Mouse (Mus musculus) embryo, embryonic 10.5 days (tissue): ENCODE results near the gene Vmn2r60.
"Not testable (repeated sequence)": the region's sequence is repeated elsewhere in the genome, so short reads cannot be mapped to it uniquely, and the experiment has no call there.

Experiments
- DNase-seq: peaks from one replicate; pipeline ENCODE4 v3.0.0-alpha.2; 2015; ENCODE audit warnings: low spot score

Vmn2r60 gene

DNA sequence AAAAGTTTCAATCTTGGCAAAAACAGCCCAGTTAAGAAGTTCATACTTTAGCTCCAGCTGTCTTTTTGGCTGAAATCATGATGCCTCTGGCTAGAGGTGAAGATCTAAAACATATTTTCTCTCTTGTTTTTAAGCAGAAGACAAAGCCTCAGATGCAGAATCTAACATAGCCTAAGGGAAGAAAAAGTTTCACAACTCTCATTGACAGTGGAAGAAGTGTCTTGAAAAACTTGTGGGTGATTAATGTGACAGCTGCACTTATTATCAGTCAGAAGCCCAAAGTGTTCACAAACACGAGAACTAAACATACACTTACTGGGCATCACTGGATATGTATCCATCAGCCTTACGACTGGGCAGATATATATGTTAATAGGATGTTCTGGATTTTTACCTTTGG lies at the start of gene Vmn2r60:
Gene Vmn2r60 (plus strand): TSS at position 301 of the 400 bp plus-strand sequence.
- no peak for DNase-seq

DNA sequence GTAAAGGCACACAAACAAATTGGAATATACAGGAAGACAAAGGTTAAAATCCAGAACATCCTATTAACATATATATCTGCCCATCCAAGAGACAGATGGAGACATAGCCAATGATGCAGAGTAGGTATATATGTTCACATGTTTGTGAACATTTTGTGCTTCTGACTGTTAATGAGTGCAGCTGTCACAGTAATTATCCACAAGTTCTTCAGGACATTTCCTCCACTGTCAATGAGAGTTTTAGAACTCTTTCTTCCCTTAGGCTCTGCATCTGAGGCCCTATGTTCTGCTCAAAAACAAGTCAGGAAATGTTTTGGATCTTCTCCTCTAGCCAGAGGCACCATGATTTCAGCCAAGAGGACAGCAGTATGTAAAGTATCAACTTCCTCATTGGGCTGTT lies 48.6 kb upstream of the Vmn2r60 start, which contains the start of gene Vmn2r59:
Gene Vmn2r59 (minus strand): TSS at position 101 of the 400 bp plus-strand sequence.
- no peak for DNase-seq

DNA sequence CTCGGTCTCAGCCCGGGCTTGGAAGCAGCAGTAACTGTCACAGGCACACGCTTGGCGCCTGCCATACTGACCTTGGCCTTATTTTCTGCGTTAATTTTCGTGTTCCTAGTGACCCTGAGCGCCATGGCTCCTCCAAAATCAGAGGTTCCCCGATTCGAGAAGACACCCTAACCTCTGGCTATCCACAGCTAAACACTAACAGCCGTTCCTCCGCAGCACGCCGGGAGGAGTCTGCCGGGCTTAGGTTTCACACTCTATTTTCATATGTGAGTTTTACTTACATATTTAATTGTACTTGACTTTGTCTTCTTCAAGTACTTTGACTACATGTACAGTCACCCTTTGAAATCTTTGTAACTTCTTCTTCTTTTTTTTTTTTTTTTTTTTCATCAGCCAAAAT lies 509 bp upstream of the Vmn2r60 start:
- DNase-seq: not testable (repeated sequence)
